Mouse (Mus musculus): Measurements from ENCODE around the gene Fads1. TPM values are rescaled to one million over a fixed set of nuclear protein-coding genes. Genes with fewer than 3 reads are reported as not detected.
"Not testable (repeated sequence)": the region's sequence is repeated elsewhere in the genome, so short reads cannot be mapped to it uniquely, and the experiment has no call there.

Fads1 gene
- 100 to 1,000 TPM; 155 to 165 TPM for total RNA-seq (2021)
- long read RNA-seq, experiment 1, transcript Fads1-201 (12 exons, 3,460 nt): major isoform, 74 of 139 reads
- long read RNA-seq, experiment 1, partial matches to known transcripts: 38 of 139 reads
- long read RNA-seq, experiment 1, other reads (novel, unspliced or antisense): 26 of 139 reads
- long read RNA-seq, experiment 2, transcript Fads1-201 (12 exons, 3,460 nt): major isoform, 57 of 100 reads
- long read RNA-seq, experiment 2, partial matches to known transcripts: 17 of 100 reads
- long read RNA-seq, experiment 2, other reads (novel, unspliced or antisense): 26 of 100 reads

- intact Hi-C loops (cut with DNase I): loop anchor here (1.0 kb wide), 1 partner anchor 81 kb away; the partner anchor contains the start of gene Fads2
- DNase-seq (ENCODE audit: low spot score in 2 of 2): peak; percentile 96
These were observed at the start of gene Fads1 for GRCm38 (mm10) chr19:10182670-10183298. Gene Fads1, plus strand, starts transcription at chr19:10182888.

DNA sequence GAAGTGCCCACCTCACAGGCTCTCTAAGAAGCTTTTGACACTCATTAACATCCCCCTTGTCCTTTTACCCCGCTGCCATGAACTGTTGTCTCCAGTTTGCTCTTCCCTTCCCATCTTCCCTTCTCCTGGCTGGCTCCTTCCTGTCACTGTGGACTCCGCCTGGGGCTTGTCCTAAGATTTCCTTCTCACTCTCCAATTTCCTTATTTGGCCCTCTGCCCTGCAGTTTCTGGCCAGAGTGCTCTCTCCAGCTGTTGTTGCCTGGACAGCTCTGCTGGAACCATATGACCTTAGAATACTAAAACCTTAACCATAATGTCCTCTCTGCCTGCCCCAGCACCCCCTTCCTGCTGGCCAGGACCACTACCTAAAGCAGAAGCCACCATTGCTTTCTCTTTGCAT lies 48.0 kb upstream of the Fads1 start:
- intact Hi-C loops (cut with DNase I): no loop called here
- DNase-seq (ENCODE audit: low spot score in 2 of 2): no peak

DNA sequence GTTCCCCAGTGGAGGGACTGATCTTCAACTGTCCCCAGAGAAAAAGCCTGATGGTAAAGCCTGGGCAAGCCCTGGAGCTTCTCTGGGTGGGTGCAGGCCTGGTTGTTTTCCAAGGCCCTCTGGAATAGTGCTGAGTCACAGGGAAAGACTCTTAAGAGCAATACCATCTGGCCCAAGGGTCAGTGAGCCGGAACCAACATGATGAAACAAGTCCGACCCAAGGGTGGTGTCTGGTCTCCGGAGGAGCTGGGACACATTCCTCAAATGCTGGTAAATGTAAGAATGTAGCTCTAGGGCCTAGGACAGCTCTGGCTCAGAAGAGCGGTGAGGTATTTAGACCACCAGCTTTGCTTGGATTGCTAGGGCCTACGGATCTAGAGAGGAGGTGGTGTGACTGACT lies 45.3 kb upstream of the Fads1 start:
- DNase-seq (ENCODE audit: low spot score in 2 of 2): no peak
- intact Hi-C loops (cut with DNase I): no loop called here

DNA sequence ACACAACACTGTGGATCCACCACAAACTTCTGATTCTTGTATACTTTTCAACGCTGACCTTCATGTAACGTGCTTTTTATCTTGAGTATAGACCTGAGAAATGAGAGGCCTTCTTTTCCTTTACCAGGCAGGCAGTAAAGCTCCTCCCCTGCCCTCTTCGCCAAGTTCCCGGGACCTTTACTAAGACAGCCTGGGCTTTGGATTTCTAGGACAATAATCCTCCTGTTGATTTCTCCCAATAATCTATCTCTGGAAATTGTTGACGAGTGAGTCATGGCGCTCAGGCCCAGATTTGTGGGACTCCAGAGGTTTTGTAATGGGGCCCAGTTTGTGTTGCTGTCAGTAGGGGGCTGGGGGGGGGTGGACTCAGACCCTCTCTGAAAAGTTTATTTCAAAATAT lies 43.0 kb upstream of the Fads1 start:
- intact Hi-C loops (cut with DNase I): no loop called here
- no peak for DNase-seq (ENCODE audit: low spot score in 2 of 2)

DNA sequence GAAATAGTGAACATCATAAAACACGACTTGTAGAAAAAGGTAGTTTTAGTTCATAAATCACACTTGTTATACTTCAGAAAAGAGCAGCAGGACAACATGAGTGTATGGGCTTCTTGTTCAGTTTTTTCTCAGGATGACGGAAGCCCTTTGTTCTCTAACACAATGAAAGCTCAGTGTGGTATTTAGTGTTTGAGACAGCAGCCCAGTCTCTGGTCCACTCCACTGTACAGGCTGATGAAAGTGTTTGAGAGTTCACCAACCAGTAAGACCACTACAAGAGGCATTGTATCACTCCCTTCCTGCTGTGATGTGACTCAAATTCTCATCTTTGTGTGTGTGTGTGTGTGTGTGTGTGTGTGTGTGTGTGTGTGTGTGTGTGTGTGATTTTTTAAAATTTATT lies 39.0 kb upstream of the Fads1 start:
- no peak for DNase-seq (ENCODE audit: low spot score in 2 of 2)
- intact Hi-C loops (cut with DNase I): no loop called here

- intact Hi-C loops (cut with DNase I): no loop called here
- DNase-seq (ENCODE audit: low spot score in 2 of 2): no peak
These were observed 38.2 kb upstream of the Fads1 start for GRCm38 (mm10) chr19:10144464-10144863.

- peak in 1 of 2 experiments; percentile 42 for DNase-seq (ENCODE audit: low spot score in 2 of 2)
- intact Hi-C loops (cut with DNase I): no loop called here
These were observed 34.1 kb upstream of the Fads1 start for GRCm38 (mm10) chr19:10148555-10148954.

- no peak for DNase-seq (ENCODE audit: low spot score in 2 of 2)
- intact Hi-C loops (cut with DNase I): no loop called here
These were observed 33.5 kb upstream of the Fads1 start for GRCm38 (mm10) chr19:10149189-10149588.

- DNase-seq (ENCODE audit: low spot score in 2 of 2): no peak
- intact Hi-C loops (cut with DNase I): no loop called here
These were observed 25.0 kb upstream of the Fads1 start for GRCm38 (mm10) chr19:10157725-10158124.

DNA sequence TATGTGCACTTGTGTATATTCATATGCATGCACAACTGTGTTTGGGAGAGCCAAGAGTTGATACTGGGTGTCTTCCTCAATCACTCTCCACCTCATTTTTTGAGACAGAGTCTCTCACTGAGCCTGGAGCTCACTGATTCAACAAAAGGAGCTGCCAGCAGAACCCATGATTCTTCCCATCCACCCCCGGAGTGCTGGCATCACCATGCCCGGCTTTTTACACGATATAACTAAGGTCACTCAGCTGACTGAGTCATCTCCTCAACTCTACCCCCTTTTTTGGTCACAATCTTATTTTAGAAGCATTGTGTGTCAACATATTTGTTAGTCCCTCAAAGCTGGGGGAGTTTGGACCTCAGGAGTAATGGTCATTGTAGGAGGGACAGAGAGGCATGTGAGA lies 18.8 kb upstream of the Fads1 start:
- DNase-seq (ENCODE audit: low spot score in 2 of 2): no peak
- intact Hi-C loops (cut with DNase I): no loop called here

DNA sequence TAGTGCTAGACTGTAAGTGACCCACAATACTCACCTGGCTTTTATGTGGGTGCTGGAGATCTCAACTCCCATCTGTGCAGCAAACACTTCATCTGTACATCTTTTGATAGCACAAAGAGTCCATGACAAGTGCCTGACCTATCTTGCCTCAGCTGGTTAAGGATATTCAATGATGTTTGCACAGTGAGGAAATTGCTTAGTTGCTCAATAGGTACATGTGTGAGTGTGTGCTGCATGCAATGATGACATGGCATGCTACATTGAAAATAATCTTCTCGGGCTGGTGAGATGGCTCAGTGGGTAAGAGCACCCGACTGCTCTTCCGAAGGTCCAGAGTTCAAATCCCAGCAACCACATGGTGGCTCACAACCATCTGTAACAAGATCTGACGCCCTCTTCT lies 16.8 kb upstream of the Fads1 start:
- DNase-seq (ENCODE audit: low spot score in 2 of 2); intact Hi-C loops (cut with DNase I): not testable (repeated sequence)

GRCm38 (mm10) chr19:10167112-10167511 lies 15.6 kb upstream of the Fads1 start:
- intact Hi-C loops (cut with DNase I): no loop called here
- no peak for DNase-seq (ENCODE audit: low spot score in 2 of 2)

GRCm38 (mm10) chr19:10167951-10168350 lies 14.7 kb upstream of the Fads1 start:
- intact Hi-C loops (cut with DNase I): no loop called here

DNA sequence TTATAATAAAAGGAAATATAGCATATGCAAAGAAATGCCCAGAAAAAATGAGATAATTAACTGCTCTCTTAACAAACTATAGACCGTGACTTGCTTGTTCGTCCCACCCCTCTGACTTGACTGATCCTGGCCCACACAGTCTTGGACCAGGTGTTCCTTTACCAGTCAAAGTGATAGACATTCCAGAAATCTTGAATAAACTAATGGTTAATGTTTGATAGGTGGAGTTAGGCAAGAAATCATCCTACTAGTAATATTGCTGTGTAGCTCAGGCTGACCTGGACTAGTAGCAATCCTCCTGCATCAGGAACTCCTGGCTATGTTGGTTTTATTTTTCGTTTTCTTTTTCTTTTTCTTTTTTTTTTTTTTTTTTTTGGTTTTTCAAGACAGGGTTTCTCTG lies 14.2 kb upstream of the Fads1 start:
- no peak for DNase-seq (ENCODE audit: low spot score in 2 of 2)
- intact Hi-C loops (cut with DNase I): no loop called here

More at GRCm38 (mm10) chr19:10167951-10168350, 14.7 kb upstream of the Fads1 start:
- no peak for DNase-seq (ENCODE audit: low spot score in 2 of 2)

DNA sequence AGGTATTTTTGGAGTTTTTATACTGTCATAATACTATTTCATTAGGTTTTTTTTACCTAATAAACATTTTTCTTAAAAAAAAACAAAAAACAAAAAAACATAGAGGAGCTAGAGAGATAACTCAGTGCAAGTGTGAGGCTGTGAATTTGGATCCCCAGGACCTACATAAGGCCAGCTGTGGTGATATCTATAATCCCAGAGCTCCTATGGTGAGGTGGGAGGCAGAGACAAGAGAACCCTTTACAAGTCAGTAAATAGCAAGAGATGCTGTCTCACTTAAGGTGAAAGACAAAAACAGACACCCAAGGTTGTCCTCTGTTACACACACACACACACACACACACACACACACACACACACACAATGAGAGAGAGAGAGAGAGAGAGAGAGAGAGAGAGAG lies 13.5 kb upstream of the Fads1 start:
- intact Hi-C loops (cut with DNase I): no loop called here
- no peak for DNase-seq (ENCODE audit: low spot score in 2 of 2)

DNA sequence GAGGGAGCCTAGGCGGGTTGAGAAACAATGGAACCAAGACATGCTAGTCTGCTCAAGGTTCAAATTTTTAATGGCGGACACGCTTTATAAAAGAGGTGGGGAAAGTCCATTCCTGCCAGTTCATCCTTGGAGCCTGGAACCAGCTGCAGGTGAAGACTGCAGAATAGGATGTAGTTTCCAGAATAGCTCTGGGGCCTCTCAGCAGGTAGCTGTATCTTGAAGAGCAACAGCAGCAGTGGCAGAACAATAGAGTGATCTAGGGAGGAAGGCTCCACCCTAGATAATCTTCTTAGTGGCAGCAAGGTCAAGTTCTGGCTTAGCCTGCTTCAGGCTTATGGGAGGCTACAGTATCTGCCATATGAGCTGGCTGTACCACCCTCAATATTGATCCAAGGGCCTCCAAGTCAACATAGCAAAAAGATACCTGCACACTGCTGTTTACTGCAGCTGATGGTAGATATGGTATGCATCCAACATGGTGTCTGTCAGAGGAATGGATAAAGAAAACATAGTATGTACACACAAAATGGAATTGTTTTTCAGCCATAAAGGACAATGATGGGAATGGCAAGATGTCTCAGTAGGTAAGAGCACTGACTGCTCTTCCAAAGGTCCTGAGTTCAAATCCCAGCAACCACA lies 12.9 kb upstream of the Fads1 start:
- DNase-seq (ENCODE audit: low spot score in 2 of 2); intact Hi-C loops (cut with DNase I): not testable (repeated sequence)

DNA sequence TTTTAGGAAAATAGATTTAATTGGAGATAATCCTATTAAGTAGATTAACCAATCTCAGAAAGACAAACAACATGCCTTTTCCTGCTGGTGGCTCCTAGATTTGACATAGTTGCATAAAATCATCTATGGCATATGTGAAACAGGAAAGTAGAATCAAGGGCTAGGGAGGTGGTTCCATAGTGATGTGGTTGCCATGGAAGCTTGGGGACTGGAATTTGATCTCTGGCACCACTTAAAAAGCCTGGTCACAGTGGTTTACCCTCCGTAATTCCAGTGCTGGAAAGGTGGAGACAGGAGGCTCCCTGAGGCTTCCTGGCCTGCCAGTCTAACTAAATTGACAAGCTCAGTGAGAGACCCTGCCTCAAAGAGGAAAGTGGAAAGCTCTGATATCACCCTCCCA lies 12.2 kb upstream of the Fads1 start:
- no peak for DNase-seq (ENCODE audit: low spot score in 2 of 2)
- intact Hi-C loops (cut with DNase I): no loop called here

GRCm38 (mm10) chr19:10171359-10171758 lies 11.3 kb upstream of the Fads1 start:
- intact Hi-C loops (cut with DNase I): no loop called here
- DNase-seq (ENCODE audit: low spot score in 2 of 2): no peak

DNA sequence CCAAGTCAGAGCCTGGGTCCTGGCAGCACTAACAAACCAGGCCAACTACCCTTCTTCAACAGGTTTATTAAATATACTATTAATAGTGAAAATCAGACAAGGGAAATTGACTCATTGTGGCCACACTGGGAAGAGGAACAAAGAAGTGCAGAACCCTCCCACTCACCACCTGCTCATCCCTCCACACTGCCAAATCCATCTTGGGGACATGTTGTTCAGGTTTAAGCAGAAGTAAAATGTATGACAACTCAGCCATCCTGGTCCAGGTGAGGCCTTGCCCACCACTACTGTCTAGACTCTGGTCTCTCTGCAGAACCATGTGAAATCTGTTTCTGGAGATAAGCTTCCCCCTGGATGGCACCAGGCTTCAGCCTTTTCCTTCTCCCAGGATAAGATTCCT lies 10.8 kb upstream of the Fads1 start:
- intact Hi-C loops (cut with DNase I): no loop called here
- no peak for DNase-seq (ENCODE audit: low spot score in 2 of 2)

DNA sequence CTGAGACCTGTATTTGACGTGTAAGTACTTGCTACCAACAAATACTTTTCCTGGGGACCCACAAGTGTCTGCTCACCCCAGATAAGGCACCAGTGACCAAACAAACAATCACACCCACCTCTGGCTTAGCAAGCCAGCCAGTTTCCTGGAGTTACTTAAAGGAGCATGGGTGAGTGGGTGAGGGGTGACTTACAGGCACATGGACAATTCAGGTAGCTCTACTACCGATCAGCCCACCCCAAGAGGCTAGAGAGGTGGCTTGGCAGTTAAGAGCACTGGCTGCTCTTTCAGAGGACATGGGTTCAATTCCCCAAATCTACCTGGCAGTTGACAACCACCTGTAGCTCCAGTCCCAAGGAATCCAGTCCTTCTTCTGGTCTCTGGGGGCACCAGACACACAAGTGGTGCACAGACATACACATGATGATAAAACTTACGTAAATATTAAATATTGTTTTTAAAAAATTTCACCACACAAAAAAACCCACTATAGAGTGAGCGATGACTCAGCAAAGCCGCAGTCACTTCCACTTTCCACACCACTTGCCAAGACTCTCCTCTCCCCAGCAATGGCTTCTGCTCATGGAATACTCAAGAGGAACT lies 9.5 kb upstream of the Fads1 start:
- intact Hi-C loops (cut with DNase I): no loop called here
- DNase-seq (ENCODE audit: low spot score in 2 of 2): no peak

Data from left cerebral cortex, postnatal 14 days (tissue).